Mouse (Mus musculus) stomach, embryonic 15.5 days (tissue): ENCODE results near the gene Galnt5. TPM values are rescaled to one million over a fixed set of nuclear protein-coding genes. Genes with fewer than 3 reads are reported as not detected.

Experiments
- ATAC-seq: fragments of 200-750 bp; cut with Nextera tagmentation; 2 replicates; pipeline ENCODE4 v1.8.0; 2017; ENCODE audit warnings: low read depth, moderate number of reproducible peaks, moderate TSS enrichment; ENCODE audit not compliant: insufficient read depth, low FRiP score
- H3K27ac ChIP-seq: fragments of 300-500 bp; sonication (generic); 2 replicates; pipeline ENCODE4 v1.5.1; 2015; ENCODE audit warnings: mild to moderate bottlenecking, inconsistent platforms
- H3K27me3 ChIP-seq: fragments of 300-500 bp; sonication (generic); replicated peaks from 2 replicates; pipeline ENCODE4 v1.6.1; 2015; ENCODE audit warnings: inconsistent platforms
- H3K36me3 ChIP-seq: fragments of 300-500 bp; sonication (generic); 2 replicates; pipeline ENCODE4 v1.6.1; 2015; ENCODE audit warnings: inconsistent platforms
- H3K4me1 ChIP-seq: fragments of 300-500 bp; sonication (generic); 2 replicates; pipeline ENCODE4 v1.6.1; 2015; ENCODE audit warnings: inconsistent platforms
- H3K4me2 ChIP-seq: fragments of 300-500 bp; sonication (generic); 2 replicates; pipeline ENCODE4 v1.6.1; 2015; ENCODE audit warnings: mild to moderate bottlenecking, inconsistent platforms
- H3K4me3 ChIP-seq: fragments of 300-500 bp; sonication (generic); replicated peaks from 2 replicates; pipeline ENCODE4 v1.5.1; 2015; ENCODE audit warnings: inconsistent platforms
- H3K9ac ChIP-seq: fragments of 300-500 bp; sonication (generic); 2 replicates; pipeline ENCODE4 v1.6.1; 2015; ENCODE audit warnings: inconsistent platforms
- H3K9me3 ChIP-seq: fragments of 300-500 bp; sonication (generic); 2 replicates; pipeline ENCODE4 v1.6.1; 2016; ENCODE audit warnings: inconsistent platforms
- WGBS: fragments of 180-500 bp; shearing (Covaris S2); methylation state at CpG from one replicate; pipeline ENCODE4 v1.1.7; 2015; 5-methylcytosine and 5-hydroxymethylcytosine counted together
- polyA plus RNA-seq: library from polyadenylated mRNA; unstranded; fragments of >200 nt; fragmentation: Nextera tagmentation; extraction: Ambion mirVana; gene quantifications from 2 replicates; pipeline ENCODE4 v1.2.1, GENCODE M21; 2015

Galnt5 gene
- polyA plus RNA-seq = 2.1 and 2.7 TPM in 2 replicates

DNA sequence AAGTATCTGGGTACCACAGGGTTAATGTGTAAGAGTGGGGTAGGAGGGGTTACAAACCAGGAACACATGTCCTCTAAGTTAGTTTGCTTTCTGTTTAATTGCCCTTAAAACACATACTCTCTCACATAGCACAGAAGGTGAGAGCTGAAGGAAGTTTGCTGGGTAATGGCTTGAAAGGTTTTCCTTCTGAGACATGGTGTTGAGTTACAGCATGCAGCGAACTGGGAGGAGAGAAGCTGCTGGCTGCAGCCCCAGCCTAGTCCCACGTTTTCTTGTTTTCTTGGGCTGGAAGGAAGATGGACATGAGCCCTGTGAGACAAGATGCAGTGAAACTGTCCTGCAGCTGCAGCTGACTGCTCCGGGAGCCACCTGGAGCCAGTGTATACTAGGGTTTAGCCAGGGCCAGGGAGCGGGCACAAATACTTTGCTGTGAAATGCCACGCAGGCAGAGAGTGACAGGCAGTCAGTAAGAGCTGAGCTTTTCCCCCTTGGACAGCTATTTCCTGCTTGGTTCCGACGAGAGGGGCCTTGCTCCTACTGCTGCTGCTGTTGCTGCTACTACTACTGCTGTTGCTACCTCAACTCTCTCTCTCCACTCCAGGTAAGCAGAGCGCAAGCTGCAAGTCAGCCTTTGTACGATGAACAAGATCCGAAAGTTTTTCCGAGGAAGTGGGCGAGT is at the start of gene Galnt5:
Gene Galnt5, plus strand, starts transcription at position 133 of the 679 bp plus-strand sequence.
- Histone ChIP-seq H3K27me3 (no peaks in the 10 kb centered on the region), H3K27ac (peak within 1 kb of the TSS; percentile 37; the same call in 1 of the 2 replicates), H3K4me3 (peak within 1 kb of the TSS; percentile 34), H3K9ac (no peak within 1 kb of the TSS), H3K9me3 (no peaks in the 10 kb centered on the region), H3K36me3 (no peaks in the 10 kb centered on the region), H3K4me2 (peak within 1 kb of the TSS; percentile 50), H3K4me1 (no peaks in the 10 kb centered on the region)
- ATAC-seq = peak; percentile 37; the same call in 1 of the 2 replicates
- WGBS = 23% methylated on average over 12 of the region's 12 CpGs

DNA sequence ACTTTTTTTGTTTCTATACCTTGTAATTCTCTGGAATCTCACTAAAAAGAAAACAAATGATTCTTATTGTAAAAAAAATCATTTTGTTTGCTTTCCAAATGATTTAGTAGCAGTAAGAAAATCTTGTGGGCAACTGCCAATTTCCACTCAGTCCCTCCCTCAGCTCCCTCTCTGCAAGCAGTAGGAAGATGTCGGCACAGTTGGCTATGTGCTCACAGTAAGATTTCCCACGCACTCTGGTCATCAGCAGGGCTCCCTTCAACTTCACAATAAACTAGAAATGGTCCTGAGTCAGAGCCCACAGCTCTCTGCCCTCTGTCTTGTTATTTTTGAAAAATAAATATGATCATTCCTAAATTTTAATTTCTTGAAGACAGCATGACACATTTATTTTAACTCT is 46.1 kb upstream of the Galnt5 start:
- no peaks in the 10 kb centered on the region for H3K27me3 ChIP-seq

DNA sequence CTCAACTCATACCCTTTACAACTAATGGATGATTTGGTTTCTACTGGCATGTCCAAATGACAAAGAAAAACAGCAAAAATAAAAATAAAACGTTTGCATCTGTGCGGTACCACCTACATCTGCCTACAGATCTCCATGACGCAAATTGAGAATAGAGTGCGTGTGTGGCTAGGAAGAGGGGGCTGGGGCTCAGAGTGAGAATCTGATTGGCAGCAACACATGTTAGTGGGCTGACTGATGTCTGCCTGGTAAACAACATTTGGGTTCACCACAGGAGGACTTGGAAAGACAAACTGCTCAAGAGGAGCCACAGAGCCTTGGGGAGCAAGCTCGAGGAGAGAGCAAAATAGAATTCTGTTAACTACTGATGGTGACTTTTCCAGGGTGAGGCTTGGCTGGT is 36.9 kb upstream of the Galnt5 start:
- Histone ChIP-seq H3K9me3 (no peaks in the 10 kb centered on the region), H3K27ac (no peak overlapping the region), H3K4me2 (no peak overlapping the region), H3K27me3 (no peaks in the 10 kb centered on the region), H3K9ac (no peak overlapping the region), H3K4me1 (no peaks in the 10 kb centered on the region), H3K4me3 (no peak overlapping the region), H3K36me3 (no peaks in the 10 kb centered on the region)
- no peak for ATAC-seq
- WGBS = 80% methylated on average over 5 of the region's 5 CpGs

More for the DNA sequence above, 46.1 kb upstream of the Galnt5 start:
- no peak overlapping the region for H3K9ac ChIP-seq
- no peak overlapping the region for H3K27ac ChIP-seq
- no peaks in the 10 kb centered on the region for H3K9me3 ChIP-seq
- H3K36me3 ChIP-seq = no peaks in the 10 kb centered on the region
- ATAC-seq = no peak
- no peaks in the 10 kb centered on the region for H3K4me1 ChIP-seq
- no peak overlapping the region for H3K4me3 ChIP-seq
- no peak overlapping the region for H3K4me2 ChIP-seq
- 54% methylated on average over 2 of the region's 2 CpGs for WGBS

DNA sequence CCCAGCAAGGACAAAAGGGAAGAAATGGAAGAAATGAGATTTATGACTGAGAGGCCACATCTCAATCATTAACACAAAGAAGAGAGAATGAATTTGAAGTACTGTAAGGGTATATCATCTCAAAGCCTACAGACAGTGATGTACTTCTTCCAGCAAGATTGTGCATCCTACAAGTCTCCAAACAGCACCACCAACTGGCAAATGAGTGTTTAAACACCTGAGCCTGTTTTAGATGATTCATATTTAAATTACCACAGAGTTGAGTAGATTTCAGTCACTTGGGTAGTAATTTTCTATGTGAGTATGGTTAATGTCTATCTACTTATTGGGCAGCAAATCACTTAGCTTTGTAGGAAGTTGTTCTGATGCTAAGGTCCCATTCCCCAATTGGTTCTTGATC is 15.4 kb upstream of the Galnt5 start:
- H3K9ac ChIP-seq = no peak overlapping the region
- H3K4me2 ChIP-seq = no peak overlapping the region
- no peak for ATAC-seq
- H3K27me3 ChIP-seq = no peaks in the 10 kb centered on the region
- no peak overlapping the region for H3K27ac ChIP-seq
- no peaks in the 10 kb centered on the region for H3K36me3 ChIP-seq
- no peaks in the 10 kb centered on the region for H3K4me1 ChIP-seq
- no peak overlapping the region for H3K4me3 ChIP-seq
- H3K9me3 ChIP-seq = no peaks in the 10 kb centered on the region

DNA sequence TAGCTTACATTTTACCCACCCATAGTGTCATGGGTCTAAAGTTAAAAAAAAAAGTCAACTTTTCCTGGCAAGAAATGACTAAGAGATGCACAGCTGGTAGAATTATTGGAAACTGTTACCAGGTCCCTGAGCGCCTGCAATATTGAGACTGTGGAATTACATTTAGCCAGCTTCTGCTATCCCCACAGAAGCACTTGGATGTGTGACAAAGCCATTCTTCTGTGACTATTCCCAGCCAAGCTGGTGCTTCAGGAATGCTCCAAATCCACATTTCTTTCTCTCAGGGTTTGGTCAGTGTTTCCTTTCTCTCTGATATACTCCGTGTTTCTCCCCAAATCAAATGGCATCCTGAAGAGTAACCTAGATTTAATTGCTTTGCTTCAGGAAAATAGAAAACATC is 6.6 kb upstream of the Galnt5 start:
- Histone ChIP-seq H3K27me3 (no peaks in the 10 kb centered on the region), H3K9me3 (no peaks in the 10 kb centered on the region), H3K4me1 (no peaks in the 10 kb centered on the region), H3K9ac (no peak overlapping the region), H3K27ac (no peak overlapping the region), H3K4me2 (no peak overlapping the region), H3K4me3 (no peak overlapping the region), H3K36me3 (no peaks in the 10 kb centered on the region)
- 84% methylated on average over 2 of the region's 2 CpGs for WGBS
- ATAC-seq = no peak

DNA sequence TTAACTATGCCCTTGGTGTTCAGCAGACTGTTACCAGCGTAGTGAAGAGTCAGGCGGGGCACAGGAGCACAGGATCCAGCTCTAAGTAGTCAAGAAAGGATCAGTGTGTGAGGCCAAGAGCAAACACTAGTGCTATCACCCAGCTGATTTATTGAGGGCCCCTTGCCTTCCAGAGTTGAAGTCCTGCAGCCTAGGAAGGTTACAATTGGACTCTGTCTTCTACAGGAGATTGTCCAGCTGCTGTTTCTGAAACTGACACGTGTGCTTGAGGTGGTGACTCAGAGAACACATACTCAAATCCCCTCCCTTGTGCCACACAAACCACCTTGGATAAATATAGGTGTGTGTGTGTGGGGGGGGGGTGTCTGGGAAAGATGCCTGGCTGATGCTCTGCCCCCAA is 3.8 kb downstream of the Galnt5 start:
- H3K9me3 ChIP-seq = no peaks in the 10 kb centered on the region
- no peaks in the 10 kb centered on the region for H3K36me3 ChIP-seq
- no peak overlapping the region for H3K27ac ChIP-seq
- 34% methylated on average over 3 of the region's 3 CpGs for WGBS
- no peaks in the 10 kb centered on the region for H3K27me3 ChIP-seq
- no peak overlapping the region for H3K4me2 ChIP-seq
- H3K4me1 ChIP-seq = no peaks in the 10 kb centered on the region
- no peak overlapping the region for H3K4me3 ChIP-seq
- peak; percentile 87 for ATAC-seq
- no peak overlapping the region for H3K9ac ChIP-seq

DNA sequence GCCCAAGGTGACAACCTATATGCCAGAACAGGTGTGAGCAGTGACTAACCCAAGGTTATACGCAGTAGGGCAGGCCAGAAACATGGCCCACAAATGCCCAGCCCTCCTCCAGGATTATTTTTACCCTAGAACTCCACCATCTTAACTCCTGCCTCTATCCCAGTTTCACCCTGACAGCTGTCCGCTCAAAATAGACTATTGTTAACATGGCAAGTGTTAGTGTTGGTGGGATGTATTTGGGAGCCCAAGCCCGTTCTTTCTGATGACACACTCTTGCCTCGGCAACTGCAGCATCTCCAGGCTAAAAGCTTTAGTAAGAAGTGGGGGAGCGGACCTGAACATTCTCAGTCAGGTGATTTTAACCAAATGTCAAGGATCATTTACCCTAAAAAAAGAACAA is 9.4 kb downstream of the Galnt5 start:
- H3K27me3 ChIP-seq = no peaks in the 10 kb centered on the region
- H3K36me3 ChIP-seq = no peaks in the 10 kb centered on the region
- no peaks in the 10 kb centered on the region for H3K9me3 ChIP-seq
- H3K4me3 ChIP-seq = no peak overlapping the region
- no peaks in the 10 kb centered on the region for H3K4me1 ChIP-seq
- 88% methylated on average over 5 of the region's 5 CpGs for WGBS
- ATAC-seq = no peak
- H3K27ac ChIP-seq = no peak overlapping the region
- no peak overlapping the region for H3K4me2 ChIP-seq
- no peak overlapping the region for H3K9ac ChIP-seq

DNA sequence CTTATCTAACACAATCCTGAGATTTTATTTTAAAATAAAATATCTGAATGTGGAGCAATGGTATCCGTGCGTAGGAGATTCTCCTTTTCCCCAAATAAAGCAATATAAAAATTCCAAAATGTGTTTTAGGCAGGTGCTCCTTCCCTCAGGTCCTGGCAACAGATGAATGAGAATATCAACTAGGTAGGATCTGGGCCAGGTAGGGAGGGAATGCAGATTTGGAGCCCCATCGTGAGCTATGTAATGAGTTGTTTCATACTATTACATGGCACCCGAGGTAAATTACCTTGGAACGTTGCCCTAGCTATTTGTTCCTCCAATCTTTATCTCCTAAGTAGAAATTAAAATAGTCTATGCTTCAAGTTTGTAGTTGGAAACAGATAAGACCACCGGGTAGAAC is 25.9 kb downstream of the Galnt5 start:
- Histone ChIP-seq H3K4me2 (no peak overlapping the region), H3K36me3 (no peaks in the 10 kb centered on the region), H3K4me3 (no peak overlapping the region), H3K27ac (no peak overlapping the region), H3K27me3 (no peaks in the 10 kb centered on the region), H3K9ac (no peak overlapping the region), H3K4me1 (no peaks in the 10 kb centered on the region), H3K9me3 (no peaks in the 10 kb centered on the region)
- no peak for ATAC-seq
- WGBS = 82% methylated on average over 6 of the region's 6 CpGs

DNA sequence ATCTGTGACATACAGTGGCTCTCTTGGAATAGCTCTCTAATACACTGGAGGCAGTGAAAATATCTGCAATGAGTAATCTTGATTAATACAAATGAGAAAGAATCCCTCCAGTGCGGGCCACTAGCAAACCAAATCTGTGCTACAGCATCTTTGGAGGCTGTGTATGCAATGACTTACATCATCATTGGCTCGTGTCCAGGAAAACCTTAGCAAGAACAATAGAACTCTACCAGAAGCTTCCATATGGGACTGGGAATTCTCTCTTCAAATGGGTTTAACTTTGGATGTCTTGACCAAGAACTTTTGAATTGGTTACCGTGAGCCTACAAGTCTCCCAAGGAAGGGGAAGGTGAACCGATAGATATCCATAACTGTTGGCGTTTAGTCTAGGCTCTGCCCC is 29.1 kb downstream of the Galnt5 start:
- Histone ChIP-seq H3K4me3 (no peak overlapping the region), H3K4me2 (no peak overlapping the region), H3K36me3 (no peaks in the 10 kb centered on the region), H3K27me3 (no peaks in the 10 kb centered on the region), H3K27ac (no peak overlapping the region), H3K9me3 (no peaks in the 10 kb centered on the region), H3K9ac (no peak overlapping the region), H3K4me1 (no peaks in the 10 kb centered on the region)
- no peak for ATAC-seq
- 77% methylated on average over 5 of the region's 5 CpGs for WGBS

DNA sequence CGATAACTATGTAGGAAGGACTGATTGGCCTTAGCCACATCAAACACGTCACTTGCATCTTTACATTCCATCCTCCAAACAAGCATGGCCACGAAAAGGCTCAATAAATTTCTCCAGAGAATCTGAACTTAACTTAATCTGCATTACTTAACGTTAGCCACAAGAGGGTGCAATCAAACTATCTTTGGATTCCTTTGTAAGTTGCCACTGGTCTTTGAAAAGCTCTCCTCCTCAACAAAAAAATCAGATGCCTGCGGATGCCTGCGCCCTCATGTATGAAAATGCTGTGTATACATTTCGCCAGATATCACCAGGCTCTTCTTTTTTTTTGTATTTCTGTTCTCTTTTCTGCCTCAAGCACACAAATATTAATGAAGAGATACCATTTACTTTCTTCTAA is 31.7 kb downstream of the Galnt5 start:
- Histone ChIP-seq H3K27me3 (no peaks in the 10 kb centered on the region), H3K4me3 (no peak overlapping the region), H3K4me2 (no peak overlapping the region), H3K36me3 (no peaks in the 10 kb centered on the region), H3K9me3 (no peaks in the 10 kb centered on the region), H3K4me1 (no peaks in the 10 kb centered on the region), H3K27ac (no peak overlapping the region), H3K9ac (no peak overlapping the region)
- ATAC-seq = no peak
- 21% methylated on average over 7 of the region's 7 CpGs for WGBS

DNA sequence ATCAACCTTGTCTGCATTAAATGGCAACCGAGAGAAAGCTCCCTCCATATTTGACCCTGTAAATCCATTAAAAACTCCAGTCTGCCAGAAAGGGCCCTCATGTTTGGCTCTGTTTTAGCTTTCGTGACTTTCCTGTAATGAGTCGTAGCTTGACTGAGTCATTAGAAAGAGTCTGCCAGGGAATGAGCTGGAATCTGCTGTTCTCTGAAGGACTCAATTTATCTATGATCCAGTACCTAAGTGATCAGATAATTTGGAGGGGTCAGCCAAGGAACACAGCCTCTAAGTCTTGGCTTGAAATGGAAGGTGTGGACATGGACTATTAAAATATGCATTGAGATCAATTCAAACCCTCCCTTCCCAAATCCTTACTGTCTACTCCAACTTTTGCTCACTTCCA is 33.7 kb downstream of the Galnt5 start:
- H3K4me1 ChIP-seq = no peaks in the 10 kb centered on the region
- 73% methylated on average over 3 of the region's 3 CpGs for WGBS
- H3K9me3 ChIP-seq = no peaks in the 10 kb centered on the region
- no peaks in the 10 kb centered on the region for H3K36me3 ChIP-seq
- no peaks in the 10 kb centered on the region for H3K27me3 ChIP-seq
- H3K4me2 ChIP-seq = no peak overlapping the region
- no peak overlapping the region for H3K27ac ChIP-seq
- H3K4me3 ChIP-seq = no peak overlapping the region
- no peak for ATAC-seq
- no peak overlapping the region for H3K9ac ChIP-seq

DNA sequence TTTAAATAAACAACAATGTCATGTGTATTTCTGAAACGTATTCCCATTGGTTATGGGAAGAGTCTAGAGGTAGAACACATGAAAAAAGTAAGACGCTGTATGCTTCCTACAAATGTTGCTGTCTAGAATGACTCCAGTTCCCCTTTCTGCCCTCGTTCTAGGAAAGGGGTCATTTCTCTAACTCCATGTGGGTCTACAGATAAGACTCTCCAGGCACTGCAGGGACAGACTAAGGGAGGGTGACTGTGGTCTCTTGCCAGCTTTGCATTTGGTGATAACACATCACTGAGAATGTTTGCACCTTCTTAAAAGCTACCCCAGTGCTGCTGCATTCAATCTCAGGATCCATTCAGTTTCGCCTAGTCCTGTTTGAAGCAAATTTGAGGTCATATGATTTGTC is 38.0 kb downstream of the Galnt5 start:
- ATAC-seq = no peak
- H3K9ac ChIP-seq = no peak overlapping the region
- H3K4me1 ChIP-seq = no peaks in the 10 kb centered on the region
- no peak overlapping the region for H3K27ac ChIP-seq
- no peaks in the 10 kb centered on the region for H3K27me3 ChIP-seq
- no peak overlapping the region for H3K4me2 ChIP-seq
- no peaks in the 10 kb centered on the region for H3K36me3 ChIP-seq
- H3K9me3 ChIP-seq = no peaks in the 10 kb centered on the region
- 73% methylated on average over 4 of the region's 4 CpGs for WGBS
- H3K4me3 ChIP-seq = no peak overlapping the region

DNA sequence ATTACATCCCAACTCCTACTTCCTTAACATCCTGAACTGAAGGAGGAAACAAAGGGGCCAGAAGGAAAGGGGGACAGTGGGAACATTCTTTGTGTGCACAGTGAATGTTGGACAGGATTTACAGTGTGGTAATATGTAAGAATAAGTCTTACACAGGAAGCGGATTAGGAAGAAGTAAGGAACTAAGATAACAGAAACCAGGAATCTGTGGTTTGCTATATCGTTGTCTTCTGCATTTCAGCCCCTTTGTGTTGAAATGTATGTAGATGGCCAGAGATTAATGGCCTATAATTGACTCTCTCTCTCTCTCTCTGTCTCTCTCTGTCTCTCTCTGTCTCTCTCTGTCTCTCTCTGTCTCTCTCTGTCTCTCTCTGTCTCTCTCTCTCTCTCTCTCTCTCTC is 39.2 kb downstream of the Galnt5 start:
- no peaks in the 10 kb centered on the region for H3K9me3 ChIP-seq
- H3K4me2 ChIP-seq = no peak overlapping the region
- no peak overlapping the region for H3K9ac ChIP-seq
- H3K36me3 ChIP-seq = no peaks in the 10 kb centered on the region
- no peaks in the 10 kb centered on the region for H3K4me1 ChIP-seq
- ATAC-seq = no peak
- no peak overlapping the region for H3K27ac ChIP-seq
- 67% methylated on average over 2 of the region's 2 CpGs for WGBS
- no peaks in the 10 kb centered on the region for H3K27me3 ChIP-seq
- H3K4me3 ChIP-seq = no peak overlapping the region
